Mouse (Mus musculus): ENCODE results near the gene Ccdc84.
"Not testable (repeated sequence)": the region's sequence is repeated elsewhere in the genome, so short reads cannot be mapped to it uniquely, and the experiment has no call there.

Gene Ccdc84

DNA sequence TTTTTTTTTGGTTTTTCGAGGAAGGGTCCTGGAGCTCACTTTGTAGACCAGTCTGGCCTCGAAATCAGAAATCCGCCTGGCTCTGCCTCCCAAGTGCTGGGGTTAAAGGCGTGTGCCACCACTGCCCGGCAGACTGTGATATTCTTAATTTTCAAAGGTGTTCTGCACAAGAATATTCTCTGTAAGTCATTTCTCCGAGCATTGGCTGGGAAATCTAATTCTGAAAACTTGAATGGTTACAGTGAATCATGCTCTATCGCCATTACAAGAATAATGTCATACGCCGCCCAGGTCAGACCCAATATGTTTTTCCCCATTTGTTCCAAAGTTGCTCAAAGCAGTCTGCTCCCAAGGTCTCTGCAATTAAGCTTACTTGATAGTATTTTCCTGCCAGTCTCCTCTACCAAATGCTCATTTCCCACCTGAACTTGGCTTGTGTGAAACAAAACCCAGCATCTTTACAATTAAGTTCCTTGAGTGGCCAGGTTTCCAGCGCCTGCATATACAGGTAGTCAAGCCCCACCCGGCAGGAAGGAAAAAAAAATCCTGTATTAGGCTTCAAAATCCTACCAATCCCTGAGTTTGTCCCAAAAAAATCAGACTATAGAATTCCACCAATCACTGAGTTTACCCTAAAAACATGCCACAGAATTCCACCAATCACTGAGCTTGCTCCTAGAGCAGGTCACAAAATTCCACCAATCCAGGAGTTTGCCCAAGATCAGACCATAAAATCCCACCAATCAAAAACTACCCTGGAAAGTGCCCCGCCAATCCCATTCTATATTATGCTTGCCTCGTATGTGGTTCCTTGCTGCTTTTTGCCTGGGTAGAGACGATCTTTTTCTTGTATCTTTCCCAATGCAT is at the start of gene Ccdc84:
TSS of gene Ccdc84 (minus strand) at position 51 of the 867 bp plus-strand sequence.
- no peak for DNase-seq (ENCODE audit: low read depth, low spot score)

DNA sequence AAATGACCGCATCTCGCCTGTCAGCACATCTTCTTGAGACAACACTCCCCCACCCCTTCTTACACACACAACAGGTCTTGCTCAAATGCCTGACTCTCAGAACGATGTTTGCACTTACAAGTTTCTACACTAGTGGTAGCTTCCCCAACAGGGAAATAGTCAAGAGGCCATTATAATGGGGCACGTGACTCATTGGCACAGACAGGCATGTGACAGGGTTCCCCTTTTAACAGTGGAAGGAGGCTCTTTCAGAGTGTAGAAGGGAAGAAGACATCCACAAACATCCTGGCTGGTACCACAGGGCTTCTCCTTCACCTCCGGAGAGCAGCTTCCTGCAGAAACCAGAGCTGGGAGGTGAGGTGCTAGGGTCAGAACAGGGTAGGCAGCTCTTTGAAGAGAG is 43.6 kb upstream of the Ccdc84 start:
- DNase-seq (ENCODE audit: low read depth, low spot score) = no peak

- DNase-seq (ENCODE audit: low read depth, low spot score) = peak; percentile 38
Measured at GRCm38 (mm10) chr9:44457035-44457742, 38.8 kb upstream of the Ccdc84 start.

DNA sequence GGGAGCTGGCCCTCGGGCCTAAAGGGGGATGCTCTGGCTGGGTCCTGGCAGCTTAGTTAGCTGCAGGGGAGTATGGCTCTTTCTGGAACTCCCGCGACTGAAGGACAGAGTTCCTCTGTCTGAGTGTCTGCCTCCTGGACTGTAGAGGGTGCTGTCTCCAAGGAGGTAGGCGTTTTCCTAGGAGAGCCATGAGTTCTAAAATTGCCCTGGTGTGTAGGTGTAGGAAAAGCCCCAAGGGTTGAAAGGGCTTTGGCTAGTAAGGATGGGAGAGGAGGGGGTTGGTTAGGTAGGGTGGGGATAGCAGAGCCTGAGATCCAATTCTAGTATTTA is 36.5 kb upstream of the Ccdc84 start, which contains the start of gene Upk2:
TSS of gene Upk2 (minus strand) at position 86 of the 330 bp plus-strand sequence.
- no peak for DNase-seq (ENCODE audit: low read depth, low spot score)

GRCm38 (mm10) chr9:44454132-44454890 is 35.9 kb upstream of the Ccdc84 start:
- DNase-seq (ENCODE audit: low read depth, low spot score) = peak; percentile 93

DNA sequence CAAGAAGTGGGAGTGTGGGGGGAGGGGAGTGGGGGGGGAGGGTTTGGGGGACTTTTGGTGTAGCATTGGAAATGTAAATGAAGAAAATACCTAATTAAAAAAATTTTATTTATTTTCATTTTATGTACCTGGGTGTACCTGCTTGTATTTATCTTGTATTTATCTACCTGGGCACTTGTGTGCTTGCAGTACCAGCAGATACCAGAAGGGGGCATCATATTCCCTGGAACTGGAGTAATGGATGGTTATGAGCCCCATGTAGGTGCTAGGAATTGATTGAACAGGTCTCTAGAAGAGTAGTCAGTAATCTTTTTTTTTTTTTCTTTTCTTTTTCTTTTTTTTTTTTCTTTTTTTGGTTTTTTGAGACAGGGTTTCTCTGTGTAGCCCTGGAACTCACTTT is 32.0 kb upstream of the Ccdc84 start:
- peak; percentile 71 for DNase-seq (ENCODE audit: low read depth, low spot score)

- DNase-seq (ENCODE audit: low read depth, low spot score) = not testable (repeated sequence)
Measured at GRCm38 (mm10) chr9:44444402-44445025, 26.1 kb upstream of the Ccdc84 start.

DNA sequence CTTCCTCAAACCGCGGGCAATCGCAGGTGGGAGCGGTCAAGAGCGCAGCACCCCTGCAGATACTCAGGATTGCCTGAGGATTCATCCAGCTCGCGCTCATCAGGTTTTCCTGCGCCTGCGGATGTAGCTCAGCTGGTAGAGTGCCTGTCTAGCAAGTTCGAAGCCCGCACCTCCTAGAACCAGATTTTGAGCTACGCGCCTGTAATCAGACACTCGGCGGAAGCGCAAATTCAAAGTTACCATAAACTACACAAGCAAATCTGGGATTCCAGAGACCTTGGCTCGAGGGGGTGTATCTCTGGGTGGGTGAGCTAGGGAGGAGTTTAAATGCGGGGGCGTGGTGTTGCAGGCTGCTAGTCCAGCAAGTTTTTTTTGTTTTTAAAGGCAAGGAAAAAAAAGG is 22.6 kb upstream of the Ccdc84 start, which contains the start of gene Foxr1:
TSS of gene Foxr1 (minus strand) at position 176 of the 400 bp plus-strand sequence.
- DNase-seq (ENCODE audit: low read depth, low spot score) = no peak

DNA sequence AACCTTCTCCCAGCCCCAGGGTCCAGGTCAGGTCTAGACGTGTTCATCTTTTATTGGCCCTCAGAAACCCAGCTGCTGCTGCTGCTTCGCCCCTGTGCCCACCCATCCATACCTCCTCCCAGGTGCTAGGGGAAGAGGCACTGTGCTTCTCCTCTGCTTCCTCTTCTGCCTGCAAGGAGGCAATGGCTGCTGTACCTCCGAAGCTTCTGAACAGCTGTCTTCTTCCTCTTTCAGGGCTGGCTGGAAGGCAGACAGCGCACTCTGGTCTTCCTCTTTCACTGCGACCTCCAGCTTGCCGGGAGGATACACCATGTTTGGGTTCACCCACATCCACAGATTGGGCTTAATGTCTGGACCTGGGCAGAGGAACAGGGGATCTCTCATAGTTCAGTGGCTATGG is 17.4 kb upstream of the Ccdc84 start:
- no peak for DNase-seq (ENCODE audit: low read depth, low spot score)

DNA sequence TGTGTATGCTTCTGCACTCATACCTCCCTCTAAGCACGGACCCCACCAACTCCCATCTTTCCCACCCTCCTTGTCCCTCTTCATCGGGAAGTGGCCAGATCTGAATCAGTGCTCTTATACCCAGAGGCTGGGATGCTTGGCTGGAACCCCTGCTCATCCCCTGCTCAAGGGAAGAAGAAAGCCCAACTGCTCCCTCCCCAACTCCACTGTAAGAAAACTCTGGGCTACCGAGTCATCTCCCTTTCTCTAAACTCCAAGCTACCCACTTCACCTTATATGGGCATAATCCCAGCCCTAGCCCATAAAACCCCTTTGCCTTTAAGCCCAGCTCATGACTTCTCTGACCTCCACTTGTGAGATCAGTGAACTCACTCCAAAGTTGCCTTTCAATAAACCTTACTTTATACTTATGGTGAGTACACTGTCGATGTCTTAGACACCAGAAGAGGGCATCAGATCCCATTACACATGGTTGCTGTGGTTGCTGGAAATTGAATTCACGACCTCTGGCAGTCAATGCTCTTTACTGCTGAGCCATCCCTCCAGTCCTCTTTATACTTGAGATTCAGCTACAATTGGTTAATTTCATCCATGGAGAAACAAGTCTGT is 14.3 kb upstream of the Ccdc84 start:
- no peak for DNase-seq (ENCODE audit: low read depth, low spot score)

DNA sequence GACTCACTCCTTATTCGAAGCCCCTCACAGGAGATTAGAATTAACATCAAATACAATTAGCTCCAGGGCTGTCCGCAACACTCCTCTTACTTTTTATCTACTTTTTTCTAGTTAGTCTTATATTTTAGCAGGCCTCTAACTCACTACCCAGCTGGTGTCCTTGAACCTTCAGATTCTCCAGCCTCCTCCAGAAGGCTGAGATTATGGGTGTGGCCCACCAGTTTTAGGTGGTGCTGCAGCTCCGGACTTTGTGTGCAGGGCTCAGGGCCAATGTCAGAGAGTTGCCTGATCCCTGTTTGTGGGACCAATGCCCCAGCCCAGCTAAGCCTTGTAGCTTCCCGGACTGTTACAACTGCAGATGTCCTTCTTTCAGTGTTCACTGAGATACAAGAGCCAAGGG is 5.2 kb upstream of the Ccdc84 start:
- DNase-seq (ENCODE audit: low read depth, low spot score) = no peak

DNA sequence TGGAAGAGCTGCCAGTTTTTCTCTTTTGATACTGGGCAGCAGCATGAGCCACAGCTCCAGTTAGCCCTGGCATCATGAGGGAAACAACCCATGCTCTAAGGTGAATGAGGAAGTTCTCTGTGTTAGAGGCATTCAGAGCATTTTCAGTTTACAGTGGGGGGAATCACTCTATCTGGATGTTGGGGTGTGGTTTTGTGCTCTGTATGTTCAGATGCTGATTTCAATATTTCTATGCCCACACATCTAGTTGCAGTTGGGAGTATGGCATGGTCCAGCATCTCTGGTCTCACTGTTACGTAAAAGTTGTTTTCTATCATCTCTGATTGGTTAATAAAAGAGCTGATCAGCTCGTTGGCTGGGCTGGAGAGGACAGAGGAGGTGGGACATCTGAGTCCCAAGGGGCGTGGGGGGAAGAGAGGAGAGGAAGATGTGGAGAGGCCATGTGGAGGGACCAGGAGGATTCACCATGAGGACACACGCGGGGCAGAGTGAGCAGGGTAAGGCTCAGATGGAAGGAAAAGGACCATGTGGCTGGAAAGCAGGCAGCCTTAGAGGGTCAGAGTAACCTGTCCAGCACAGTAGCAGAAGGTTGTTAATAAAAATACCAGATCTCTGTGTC is 2.0 kb upstream of the Ccdc84 start:
- no peak for DNase-seq (ENCODE audit: low read depth, low spot score)

DNA sequence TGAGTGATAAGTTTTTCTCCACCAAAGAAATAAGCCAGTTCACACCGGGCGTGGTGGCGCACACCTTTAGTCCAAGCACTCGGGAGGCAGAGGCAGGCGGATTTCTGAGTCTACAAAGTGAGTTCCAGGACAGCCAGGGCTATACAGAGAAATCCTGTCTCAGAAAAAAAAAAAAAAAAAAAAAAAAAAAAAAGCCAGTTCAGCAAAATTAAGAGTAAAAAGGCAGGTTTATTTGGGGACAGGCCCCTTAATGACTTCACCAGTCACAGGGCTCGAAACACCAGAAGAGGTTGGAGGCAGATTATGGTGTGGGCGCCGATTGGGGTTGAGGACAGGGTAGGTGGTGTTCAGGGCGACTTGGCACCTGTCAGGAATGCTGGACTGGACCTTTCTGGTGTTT is 1.4 kb upstream of the Ccdc84 start:
- not testable (repeated sequence) for DNase-seq (ENCODE audit: low read depth, low spot score)

- DNase-seq (ENCODE audit: low read depth, low spot score) = peak; percentile 95
Measured at GRCm38 (mm10) chr9:44417892-44418363, 441 bp downstream of the Ccdc84 start.

GRCm38 (mm10) chr9:44417156-44417891 is 1.0 kb downstream of the Ccdc84 start:
- no peak for DNase-seq (ENCODE audit: low read depth, low spot score)

GRCm38 (mm10) chr9:44412781-44413180 is 5.6 kb downstream of the Ccdc84 start:
- no peak for DNase-seq (ENCODE audit: low read depth, low spot score)

- no peak for DNase-seq (ENCODE audit: low read depth, low spot score)
Measured at GRCm38 (mm10) chr9:44412306-44412705, 6.1 kb downstream of the Ccdc84 start.

- DNase-seq (ENCODE audit: low read depth, low spot score) = no peak
Measured at GRCm38 (mm10) chr9:44411601-44412130, 6.7 kb downstream of the Ccdc84 start.

DNA sequence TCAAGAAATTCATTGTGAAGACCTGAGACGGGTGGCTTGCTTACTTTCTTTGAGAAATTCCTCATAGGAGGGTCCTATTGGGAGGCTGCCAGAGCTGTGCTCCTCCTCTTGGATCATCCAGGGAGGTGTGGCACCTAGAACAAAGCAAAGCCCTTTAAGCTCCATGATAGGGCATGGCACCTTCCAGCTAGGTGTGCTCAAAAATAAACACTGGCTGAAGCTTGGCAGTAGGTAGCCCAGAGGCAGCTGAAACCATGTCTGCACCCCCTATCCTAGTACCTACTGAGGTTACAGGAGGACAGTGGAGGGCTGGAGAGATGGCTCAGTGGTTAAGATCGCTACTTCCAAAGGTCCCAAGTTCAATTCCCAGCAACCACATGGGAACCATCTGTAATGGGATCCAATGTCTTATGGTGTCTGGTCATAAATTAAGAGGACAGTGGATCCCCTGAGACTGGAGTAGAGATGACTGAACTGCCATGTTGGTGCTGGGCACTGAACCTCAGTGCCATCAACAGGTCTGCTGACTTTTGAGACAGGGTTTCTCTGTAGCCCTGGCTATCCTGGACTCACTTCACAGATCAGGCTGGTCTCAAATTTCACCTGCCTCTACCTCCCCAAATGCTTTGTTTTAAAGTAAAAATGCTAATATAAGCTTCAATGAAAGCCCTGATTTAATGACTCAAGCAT is 7.6 kb downstream of the Ccdc84 start:
- no peak for DNase-seq (ENCODE audit: low read depth, low spot score)

All from CD4-positive, CD25-positive, alpha-beta regulatory T cell, adult 2 months (primary cell).